Mouse (Mus musculus) embryonic facial prominence, embryonic 10.5 days (tissue): ENCODE measurements around the gene Kcnj4. TPM values are rescaled to one million over a fixed set of nuclear protein-coding genes. Genes with fewer than 3 reads are reported as not detected.
"Not testable (repeated sequence)": the region's sequence is repeated elsewhere in the genome, so short reads cannot be mapped to it uniquely, and the experiment has no call there.

ENCODE experiments used
- DNase-seq: peaks from one replicate; pipeline ENCODE4 v3.0.0-alpha.2; 2017; ENCODE audit warnings: low spot score
- H3K27ac ChIP-seq: fragments of 300-500 bp; sonication (generic); replicated peaks from 2 replicates; pipeline ENCODE4 v1.5.1; 2016; ENCODE audit warnings: mild to moderate bottlenecking
- H3K27me3 ChIP-seq: fragments of 300-500 bp; sonication (generic); replicated peaks from 2 replicates; pipeline ENCODE4 v1.6.1; 2016; ENCODE audit warnings: low read depth, mild to moderate bottlenecking; ENCODE audit not compliant: poor library complexity, severe bottlenecking
- H3K36me3 ChIP-seq: fragments of 300-500 bp; sonication (generic); replicated peaks from 2 replicates; pipeline ENCODE4 v1.6.1; 2016; ENCODE audit warnings: mild to moderate bottlenecking, moderate library complexity
- H3K4me1 ChIP-seq: fragments of 300-500 bp; sonication (generic); 2 replicates; pipeline ENCODE4 v1.6.1; 2016
- H3K4me3 ChIP-seq: fragments of 300-500 bp; sonication (generic); 2 replicates; pipeline ENCODE4 v1.5.1; 2016; ENCODE audit warnings: mild to moderate bottlenecking, moderate library complexity
- H3K9me3 ChIP-seq: fragments of 300-500 bp; sonication (generic); 2 replicates; pipeline ENCODE4 v1.6.1; 2016; ENCODE audit warnings: mild to moderate bottlenecking
- WGBS: fragments of 180-500 bp; shearing (Covaris S2); methylation state at CpG from one replicate; pipeline ENCODE4 v1.1.7; 2016; 5-methylcytosine and 5-hydroxymethylcytosine counted together
- polyA plus RNA-seq: library from polyadenylated mRNA; unstranded; fragments of >200 nt; fragmentation: Nextera tagmentation; extraction: Ambion mirVana; gene quantifications from 2 replicates; pipeline ENCODE4 v1.2.1, GENCODE M21; 2016

Kcnj4 gene
- polyA plus RNA-seq, 1 experiment from 2014 or later: not detected

DNA sequence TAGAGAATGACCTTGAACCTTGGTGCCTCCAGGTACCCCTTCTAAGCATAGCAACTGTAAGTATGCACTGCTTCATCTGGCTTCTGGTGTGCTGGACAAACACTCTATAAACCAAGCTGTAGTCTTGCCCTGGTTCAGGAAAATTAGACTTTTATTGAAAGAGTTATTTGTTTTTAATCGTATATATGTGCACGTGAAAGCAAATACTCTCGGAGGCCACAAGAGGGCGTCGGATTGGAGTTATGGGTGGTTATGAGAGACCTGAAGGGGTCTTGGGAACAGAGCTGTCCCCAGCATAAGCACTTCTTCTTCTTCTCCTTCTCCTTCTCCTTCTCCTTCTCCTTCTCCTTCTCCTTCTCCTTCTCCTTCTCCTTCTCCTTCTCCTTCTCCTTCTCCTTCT, 35.5 kb downstream of the Kcnj4 start:
- no peak for DNase-seq
- Histone ChIP-seq H3K27me3 (peaks cover 12% of the 10 kb centered on the region), H3K9me3 (no peaks in the 10 kb centered on the region), H3K36me3 (no peaks in the 10 kb centered on the region), H3K4me1 (peaks cover 19% of the 10 kb centered on the region), H3K27ac (no peak overlapping the region), H3K4me3 (no peak overlapping the region)
- 68% methylated on average over 5 of the region's 5 CpGs for WGBS

DNA sequence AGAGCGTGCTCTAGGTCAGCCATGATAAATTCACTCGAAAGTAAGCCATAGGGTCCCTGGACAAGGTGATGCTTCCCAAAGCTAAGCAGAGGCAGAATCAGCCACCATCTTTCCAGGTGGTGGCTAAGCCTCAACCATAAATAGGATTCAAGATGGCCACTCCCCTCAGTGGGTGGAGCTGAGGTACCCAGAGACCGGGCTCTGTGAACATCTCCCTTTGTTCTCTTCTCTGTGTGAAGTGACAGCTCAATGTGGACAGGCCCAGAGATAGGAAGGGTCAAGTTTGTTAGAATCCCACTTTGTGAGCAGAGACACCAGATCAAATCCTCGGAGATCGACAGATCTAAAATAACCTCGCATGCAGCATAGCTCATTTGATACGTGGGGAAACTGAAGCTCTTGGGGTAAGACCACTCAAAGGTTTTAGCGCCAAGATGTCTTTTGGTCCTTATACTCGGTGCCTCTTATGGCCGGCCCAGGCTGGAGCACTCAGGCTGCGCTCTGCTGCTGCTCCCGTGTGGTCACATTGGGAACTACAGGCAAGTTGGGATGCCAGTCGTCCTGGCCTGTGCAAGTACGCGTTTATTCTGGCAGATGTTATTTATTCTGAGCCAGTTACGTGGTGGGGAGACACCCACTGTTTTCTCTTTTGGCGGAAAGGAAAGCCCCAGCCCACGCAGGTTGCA, 38.3 kb downstream of the Kcnj4 start:
- H3K4me1 ChIP-seq: peaks cover 26% of the 10 kb centered on the region
- peak overlapping the region; percentile 19; the same call in 1 of the 2 replicates for H3K4me3 ChIP-seq
- peaks cover 39% of the 10 kb centered on the region for H3K27me3 ChIP-seq
- DNase-seq: peak; percentile 87
- no peaks in the 10 kb centered on the region for H3K36me3 ChIP-seq
- H3K9me3 ChIP-seq: peaks cover 14% of the 10 kb centered on the region
- WGBS: 6% methylated on average over 18 of the region's 18 CpGs
- H3K27ac ChIP-seq: 0 out of 2 replicates have a peak overlapping the region, but pooled peaks have one; percentile 30

DNA sequence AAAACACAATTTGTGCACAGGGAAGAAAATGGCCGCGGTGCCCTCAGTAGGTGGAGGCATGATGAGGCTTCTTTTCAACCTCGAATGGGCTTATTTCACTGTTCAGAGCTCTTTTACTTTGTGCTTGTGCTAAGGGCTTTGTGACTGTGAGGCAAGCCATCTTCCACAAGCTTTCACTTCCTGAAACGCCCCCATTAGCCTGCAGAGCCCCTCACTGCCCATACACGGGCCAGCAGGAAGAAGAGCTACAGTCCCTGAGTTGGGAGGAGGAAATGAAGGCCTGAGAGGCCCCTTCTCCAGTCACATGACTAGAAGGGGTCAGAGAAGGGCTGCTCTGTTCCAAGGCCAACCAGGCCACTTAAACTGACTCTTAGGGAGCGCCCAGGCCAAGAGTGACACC, 48.5 kb downstream of the Kcnj4 start:
- Histone ChIP-seq H3K36me3 (no peaks in the 10 kb centered on the region), H3K27me3 (peaks cover 35% of the 10 kb centered on the region), H3K27ac (0 out of 2 replicates have a peak overlapping the region, but pooled peaks have one; percentile 0), H3K4me3 (no peak overlapping the region), H3K4me1 (peaks cover 25% of the 10 kb centered on the region), H3K9me3 (peaks cover 3% of the 10 kb centered on the region; the same call in 1 of the 2 replicates)
- 70% methylated on average over 6 of the region's 6 CpGs for WGBS
- no peak for DNase-seq

DNA sequence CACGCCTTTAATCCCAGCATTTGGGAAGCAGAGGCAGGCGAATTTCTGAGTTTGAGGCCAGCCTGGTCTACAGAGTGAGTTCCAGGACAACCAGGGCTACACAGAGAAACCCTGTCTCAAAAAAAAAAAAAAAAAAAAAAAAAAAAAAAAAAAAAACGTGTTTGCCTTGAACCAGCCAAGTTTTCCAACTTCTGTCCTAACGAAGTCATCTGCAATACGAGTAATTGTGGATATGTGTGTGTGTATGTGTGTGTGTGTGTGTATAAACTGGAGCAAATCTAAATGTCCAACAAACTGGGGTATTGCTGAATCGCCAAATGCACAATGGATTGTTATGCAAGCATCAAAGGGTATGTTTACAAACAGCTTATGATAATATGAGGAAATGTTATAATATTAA, 48.9 kb downstream of the Kcnj4 start:
- H3K4me3 ChIP-seq, H3K27ac ChIP-seq, H3K36me3 ChIP-seq, H3K9me3 ChIP-seq, DNase-seq: not testable (repeated sequence)
- Histone ChIP-seq H3K4me1 (peaks cover 25% of the 10 kb centered on the region), H3K27me3 (peaks cover 30% of the 10 kb centered on the region)
- 51% methylated on average over 6 of the region's 6 CpGs for WGBS

DNA sequence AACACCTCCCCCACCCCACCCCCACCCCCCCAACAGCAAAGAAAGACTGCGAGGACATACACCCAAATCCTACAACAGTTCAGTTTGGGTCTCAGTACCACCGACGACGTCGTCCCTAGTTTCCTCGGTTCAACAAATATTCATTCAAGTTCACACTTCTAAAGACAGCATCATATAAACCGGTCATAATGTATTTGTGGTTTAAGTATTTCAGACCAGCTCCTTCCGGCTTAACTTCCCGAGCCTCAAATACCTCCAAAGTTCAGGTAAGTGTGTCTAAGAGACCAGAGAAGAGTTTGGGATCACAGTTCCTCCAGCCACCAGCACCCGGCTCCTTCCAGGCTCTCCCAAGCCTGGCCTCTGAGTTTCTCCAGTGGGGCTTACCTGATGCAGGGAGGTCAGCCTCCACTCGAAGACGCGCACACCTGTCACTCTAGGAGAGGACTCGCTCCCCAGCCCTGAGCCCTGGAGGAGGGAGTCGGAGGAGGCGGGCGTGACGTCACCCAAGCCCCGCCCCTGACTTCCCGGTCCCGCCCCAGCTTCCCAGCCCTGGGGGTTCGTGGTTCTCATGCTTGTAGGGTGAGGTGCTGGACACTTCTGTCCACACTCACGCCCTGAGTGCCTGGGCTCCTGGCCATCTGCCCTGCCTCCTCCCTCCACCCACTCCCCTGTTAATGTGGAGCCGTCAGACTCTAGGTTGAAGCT, 49.8 kb downstream of the Kcnj4 start, which contains the start of gene Csnk1e:
TSS of gene Csnk1e (minus strand) at position 461 of the 705 bp plus-strand sequence.
- WGBS: 3% methylated on average over 24 of the region's 24 CpGs
- H3K36me3 ChIP-seq: no peaks in the 10 kb centered on the region
- DNase-seq: peak; percentile 83

DNA sequence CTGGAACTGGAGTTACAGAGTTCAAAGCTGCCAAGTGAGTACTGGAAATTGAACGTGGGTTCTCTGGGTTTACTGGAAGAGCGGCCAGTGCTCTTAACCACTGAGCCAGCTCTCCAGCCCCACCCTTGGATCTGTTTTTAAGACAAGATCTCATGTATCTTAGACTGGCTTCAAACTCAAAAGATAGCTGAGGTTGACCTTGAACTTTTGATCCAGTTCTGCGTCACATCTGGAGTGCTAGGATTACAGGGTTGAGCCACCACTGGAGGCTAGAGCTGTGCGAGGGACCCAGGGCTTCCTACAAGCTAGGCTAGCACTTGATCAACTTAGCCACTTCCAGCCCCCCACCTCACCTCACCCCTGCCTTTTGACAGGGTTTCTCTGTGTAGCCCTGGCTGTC, 51.2 kb downstream of the Kcnj4 start:
- Histone ChIP-seq H3K4me3 (no peak overlapping the region), H3K9me3 (no peaks in the 10 kb centered on the region), H3K36me3 (no peaks in the 10 kb centered on the region), H3K27ac (no peak overlapping the region), H3K4me1 (peaks cover 25% of the 10 kb centered on the region), H3K27me3 (peaks cover 30% of the 10 kb centered on the region)
- no peak for DNase-seq
- 88% methylated on average over 4 of the region's 4 CpGs for WGBS

More for the DNA sequence above, 49.8 kb downstream of the Kcnj4 start, which contains the start of gene Csnk1e:
- Histone ChIP-seq H3K9me3 (no peaks in the 10 kb centered on the region), H3K27ac (peak within 1 kb of the TSS; percentile 55; the same call in 1 of the 2 replicates), H3K27me3 (peaks cover 25% of the 10 kb centered on the region), H3K4me1 (peaks cover 25% of the 10 kb centered on the region), H3K4me3 (peak within 1 kb of the TSS; percentile 57)

DNA sequence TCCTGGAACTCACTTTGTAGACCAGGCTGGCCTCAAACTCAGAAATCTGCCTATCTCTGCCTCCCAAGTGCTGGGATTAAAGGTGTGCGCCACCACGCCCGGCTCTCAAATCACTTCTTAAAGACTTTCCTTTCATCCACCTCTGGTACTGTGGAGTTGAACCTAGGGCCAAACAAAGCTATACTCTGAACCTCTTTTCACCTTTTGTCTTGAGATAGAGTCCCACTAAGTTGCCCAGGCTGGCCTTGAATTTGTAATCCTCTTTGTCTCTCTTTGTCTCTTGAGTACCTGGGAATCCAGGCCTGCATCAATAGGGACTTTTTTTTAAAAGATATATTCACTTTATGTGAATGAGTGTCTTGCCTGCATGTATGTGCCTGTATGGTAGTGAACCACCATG, 57.0 kb downstream of the Kcnj4 start:
- H3K27ac ChIP-seq: no peak overlapping the region
- peaks cover 7% of the 10 kb centered on the region; the same call in 1 of the 2 replicates for H3K27me3 ChIP-seq
- peaks cover 12% of the 10 kb centered on the region for H3K4me1 ChIP-seq
- H3K9me3 ChIP-seq: no peaks in the 10 kb centered on the region
- no peak overlapping the region for H3K4me3 ChIP-seq
- no peak for DNase-seq
- WGBS: 92% methylated on average over 3 of the region's 3 CpGs
- no peaks in the 10 kb centered on the region for H3K36me3 ChIP-seq

DNA sequence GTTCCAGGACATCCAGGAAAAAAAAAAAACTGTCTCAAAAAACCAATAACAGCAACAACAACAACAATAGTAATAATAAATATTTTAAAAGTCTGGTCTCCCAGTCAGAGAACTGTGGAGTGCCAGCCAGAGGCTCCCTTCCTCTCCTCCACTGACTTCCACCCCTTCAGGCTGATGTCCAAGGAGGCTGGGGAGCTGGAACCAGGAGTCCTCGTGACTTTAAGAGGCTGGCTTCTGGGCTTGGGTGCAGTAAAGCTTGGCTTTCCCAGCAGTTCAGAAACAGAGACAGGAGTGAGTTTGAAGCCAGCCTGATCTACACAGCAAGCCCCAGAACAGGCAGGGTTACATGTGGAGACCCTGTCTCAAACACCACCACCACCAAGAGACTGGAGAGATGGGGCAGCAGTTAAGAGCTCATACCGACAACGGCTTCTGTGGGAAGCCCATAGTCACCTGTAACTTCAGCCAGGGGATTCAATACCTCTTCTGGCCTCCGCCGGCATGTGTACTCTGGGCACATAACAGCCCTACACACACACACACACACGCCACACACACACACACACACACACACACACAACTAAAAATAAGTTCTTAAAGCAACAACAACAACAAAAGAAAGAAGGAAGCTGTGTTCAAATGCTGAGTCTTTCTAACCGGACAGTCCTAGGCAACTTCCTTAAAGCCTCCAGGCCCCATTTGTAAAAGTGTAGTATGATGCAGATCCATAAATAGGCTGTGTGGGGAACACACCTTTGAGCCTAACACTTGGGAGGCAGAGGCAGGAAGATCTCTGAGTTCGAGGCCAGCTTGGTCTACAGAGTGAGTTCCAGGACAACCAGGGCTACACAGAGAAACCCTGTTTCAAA, 59.0 kb downstream of the Kcnj4 start:
- no peaks in the 10 kb centered on the region for H3K9me3 ChIP-seq
- peaks cover 9% of the 10 kb centered on the region; the same call in 1 of the 2 replicates for H3K27me3 ChIP-seq
- no peak overlapping the region for H3K27ac ChIP-seq
- H3K4me1 ChIP-seq: peaks cover 20% of the 10 kb centered on the region
- WGBS: 79% methylated on average over 8 of the region's 8 CpGs
- H3K4me3 ChIP-seq: no peak overlapping the region
- no peaks in the 10 kb centered on the region for H3K36me3 ChIP-seq
- DNase-seq: no peak

DNA sequence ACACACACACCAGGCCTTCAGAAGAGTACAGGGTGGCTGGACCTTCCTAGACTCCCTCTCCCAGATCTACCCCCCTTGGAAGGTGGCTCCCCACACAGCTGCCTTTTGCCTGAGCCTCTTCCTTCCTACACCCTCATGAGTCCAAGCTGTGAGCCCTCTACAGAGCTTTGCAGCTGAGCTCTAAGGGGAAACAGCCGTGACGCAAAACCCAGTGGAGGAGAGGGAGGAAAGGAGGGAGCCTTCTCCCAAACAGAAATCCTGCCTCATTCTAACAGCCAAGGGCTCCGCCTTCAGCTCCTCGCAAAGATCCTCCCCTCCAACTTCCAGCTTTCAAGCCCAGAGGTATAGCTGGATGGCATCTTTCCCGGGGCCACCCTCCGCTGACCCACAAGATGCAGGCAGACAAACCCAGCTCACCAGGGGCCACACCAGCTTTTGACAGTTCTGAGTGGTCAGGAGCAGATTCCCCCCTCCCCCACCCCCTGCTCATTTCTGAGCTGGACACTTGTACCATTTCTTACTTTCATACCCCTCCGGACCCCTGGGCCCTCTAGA, 61.1 kb downstream of the Kcnj4 start:
- Histone ChIP-seq H3K27ac (no peak overlapping the region), H3K27me3 (0 out of 2 replicates have a peak, but pooled peaks cover 5% of the 10 kb centered on the region), H3K4me1 (peaks cover 40% of the 10 kb centered on the region), H3K4me3 (no peak overlapping the region), H3K36me3 (peaks cover 10% of the 10 kb centered on the region), H3K9me3 (no peaks in the 10 kb centered on the region)
- DNase-seq: no peak
- WGBS: 55% methylated on average over 7 of the region's 7 CpGs

DNA sequence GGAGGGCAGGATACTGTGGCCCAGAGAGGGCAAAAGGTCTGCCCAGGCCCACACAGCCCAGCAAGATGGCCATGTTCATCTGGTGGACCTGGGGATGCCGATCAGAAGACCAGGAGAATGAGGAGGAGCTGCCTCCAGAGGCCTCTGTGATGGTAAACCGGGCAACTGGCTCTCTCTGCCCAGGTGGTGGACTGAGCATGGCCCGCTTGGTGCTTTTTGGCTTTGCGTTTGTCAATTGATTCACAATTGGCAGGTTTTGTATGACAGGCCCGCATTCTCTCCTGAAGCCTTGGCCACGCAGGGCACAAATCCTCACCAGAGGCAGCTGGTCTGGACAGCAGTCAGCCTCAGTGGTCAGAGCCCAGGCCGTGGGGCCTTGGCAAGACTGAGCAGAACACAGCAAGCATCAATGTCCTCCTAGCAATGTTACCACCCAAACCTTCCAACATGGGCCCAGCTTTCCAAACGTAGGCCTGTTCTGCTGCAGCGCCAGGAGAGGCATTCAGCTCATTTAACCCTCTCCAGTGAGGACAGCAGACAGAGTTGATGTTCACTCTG, 62.0 kb downstream of the Kcnj4 start:
- no peak for DNase-seq
- Histone ChIP-seq H3K27ac (peak overlapping the region; percentile 98; the same call in 1 of the 2 replicates), H3K4me3 (peak overlapping the region; percentile 89; the same call in 1 of the 2 replicates), H3K4me1 (peaks cover 49% of the 10 kb centered on the region), H3K27me3 (0 out of 2 replicates have a peak, but pooled peaks cover 5% of the 10 kb centered on the region), H3K9me3 (no peaks in the 10 kb centered on the region), H3K36me3 (peaks cover 19% of the 10 kb centered on the region)
- 78% methylated on average over 9 of the region's 9 CpGs for WGBS

DNA sequence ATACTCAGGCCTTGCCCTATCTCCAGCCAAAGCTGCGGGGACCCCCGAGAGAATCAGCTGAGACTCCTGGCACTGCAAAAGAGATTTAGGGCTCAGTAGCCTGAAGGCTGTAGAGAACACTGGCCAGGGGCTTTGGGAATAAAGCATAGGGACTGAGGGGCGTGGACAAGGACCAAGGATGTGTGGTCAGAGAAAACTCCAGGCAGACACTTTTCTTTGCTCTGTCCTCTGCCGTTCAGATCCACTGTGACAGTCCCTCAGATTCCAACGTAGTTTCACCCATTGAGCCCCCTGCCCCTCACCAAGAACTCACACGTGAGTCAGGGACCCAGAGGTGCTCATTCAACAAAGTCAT, 62.8 kb downstream of the Kcnj4 start:
- Histone ChIP-seq H3K9me3 (no peaks in the 10 kb centered on the region), H3K36me3 (peaks cover 27% of the 10 kb centered on the region), H3K4me1 (peaks cover 57% of the 10 kb centered on the region), H3K27me3 (0 out of 2 replicates have a peak, but pooled peaks cover 5% of the 10 kb centered on the region), H3K27ac (peak overlapping the region; percentile 98), H3K4me3 (peak overlapping the region; percentile 89)
- 2% methylated on average over 6 of the region's 6 CpGs for WGBS
- no peak for DNase-seq
